Mouse (Mus musculus) embryonic facial prominence, embryonic 10.5 days (tissue): ENCODE data around the gene Strbp. TPM values are rescaled to one million over a fixed set of nuclear protein-coding genes. Genes with fewer than 3 reads are reported as not detected.

ENCODE experiments used
- microRNA-seq: library from miRNA; unstranded; fragments of <30 nt; microRNA quantifications from one replicate; pipeline ENCODE4, GENCODE M21; 2017
- polyA plus RNA-seq: library from polyadenylated mRNA; unstranded; fragments of >200 nt; fragmentation: Nextera tagmentation; extraction: Ambion mirVana; gene quantifications from 2 replicates; pipeline ENCODE4 v1.2.1, GENCODE M21; 2016

Gene Strbp
- polyA plus RNA-seq, 1 experiment from 2014 or later: 50.4 TPM

Small RNA genes within 50 kb of the gene (microRNA-seq; reads per million reads assigned to microRNA genes)
- gene Mir5128: 2.4 reads per million

Other genes starting within 250 kb of the Strbp start
- gene Gpr21, start 187.5 kb downstream of the Strbp start, polyA plus RNA-seq: 1.2 and 1.3 TPM in 2 replicates
- gene Crb2, start 72.4 kb upstream of the Strbp start, polyA plus RNA-seq: 7.3 and 11.9 TPM in 2 replicates